Mouse (Mus musculus) frontal cortex, adult (tissue): Measurements from ENCODE around the gene Nebl.

ENCODE experiments used
- ATAC-seq: cut with Nextera tagmentation; 2 replicates; pipeline ENCODE4 v1.9.2; 2017; ENCODE audit warnings: mild to moderate bottlenecking, moderate library complexity, mixed read lengths; ENCODE audit not compliant: low TSS enrichment

The Nebl gene

GRCm38 (mm10) chr2:17524205-17524978 lies 206.9 kb downstream of the Nebl start:
- ATAC-seq = no peak

- ATAC-seq = no peak
These were observed 207.5 kb downstream of the Nebl start for GRCm38 (mm10) chr2:17523791-17524190.

GRCm38 (mm10) chr2:17515686-17516085 lies 215.6 kb downstream of the Nebl start:
- no peak for ATAC-seq

- ATAC-seq = no peak
These were observed 216.5 kb downstream of the Nebl start for GRCm38 (mm10) chr2:17514765-17515164.

- ATAC-seq = no peak
These were observed 221.3 kb downstream of the Nebl start for GRCm38 (mm10) chr2:17509942-17510341.

- ATAC-seq = no peak
These were observed 223.9 kb downstream of the Nebl start for GRCm38 (mm10) chr2:17507362-17507761.

GRCm38 (mm10) chr2:17504115-17504774 lies 227.0 kb downstream of the Nebl start:
- ATAC-seq = no peak

GRCm38 (mm10) chr2:17501075-17501474 lies 230.2 kb downstream of the Nebl start:
- no peak for ATAC-seq

GRCm38 (mm10) chr2:17465517-17466174 lies 265.6 kb downstream of the Nebl start:
- no peak for ATAC-seq

GRCm38 (mm10) chr2:17460434-17460833 lies 270.8 kb downstream of the Nebl start:
- ATAC-seq = no peak

GRCm38 (mm10) chr2:17453676-17454075 lies 277.6 kb downstream of the Nebl start:
- no peak for ATAC-seq

GRCm38 (mm10) chr2:17448341-17448740 lies 282.9 kb downstream of the Nebl start:
- no peak for ATAC-seq

- no peak for ATAC-seq
These were observed 287.7 kb downstream of the Nebl start for GRCm38 (mm10) chr2:17443581-17443980.

- ATAC-seq = no peak
These were observed 292.9 kb downstream of the Nebl start for GRCm38 (mm10) chr2:17438317-17438716.

- ATAC-seq = no peak
These were observed 294.4 kb downstream of the Nebl start for GRCm38 (mm10) chr2:17436739-17437440.

- ATAC-seq = no peak
These were observed 296.0 kb downstream of the Nebl start for GRCm38 (mm10) chr2:17435217-17435616.

- ATAC-seq = peak; percentile 86
These were observed 302.2 kb downstream of the Nebl start for GRCm38 (mm10) chr2:17429028-17429427.

GRCm38 (mm10) chr2:17428156-17428555 lies 303.1 kb downstream of the Nebl start:
- ATAC-seq = no peak

GRCm38 (mm10) chr2:17422967-17423366 lies 308.3 kb downstream of the Nebl start:
- peak; percentile 95 for ATAC-seq

GRCm38 (mm10) chr2:17415347-17415746 lies 315.9 kb downstream of the Nebl start:
- no peak for ATAC-seq

- no peak; the same call in 1 of the 2 replicates for ATAC-seq
These were observed 316.9 kb downstream of the Nebl start for GRCm38 (mm10) chr2:17414324-17414723.
